Mouse (Mus musculus) olfactory bulb, adult 2 months (tissue): Measurements from ENCODE around the gene Npy2r. TPM values are rescaled to one million over a fixed set of nuclear protein-coding genes. Genes with fewer than 3 reads are reported as not detected.

Experiments
- H3K27ac ChIP-seq: fragments of 200-500 bp; 2 replicates; pipeline ENCODE4 v1.5.1; 2012; ENCODE audit warnings: low read depth, low read length; ENCODE audit not compliant: insufficient read depth
- H3K4me1 ChIP-seq: fragments of 200-500 bp; 2 replicates; pipeline ENCODE4 v1.6.1; 2012; ENCODE audit warnings: low read length; ENCODE audit not compliant: control insufficient read depth, insufficient read depth
- H3K4me3 ChIP-seq: fragments of 200-500 bp; 2 replicates; pipeline ENCODE4 v1.5.1; 2012; ENCODE audit warnings: mild to moderate bottlenecking, low read depth, low read length, moderate library complexity; ENCODE audit not compliant: insufficient read depth
- CTCF ChIP-seq: fragments of 200-500 bp; IDR thresholded peaks from 2 replicates; pipeline ENCODE4 v1.5.1; 2012; ENCODE audit warnings: low read depth, mild to moderate bottlenecking, low read length, moderate library complexity; ENCODE audit not compliant: insufficient read depth
- POLR2A ChIP-seq: fragments of 200-500 bp; IDR thresholded peaks from 2 replicates; pipeline ENCODE4 v1.6.1; 2012; ENCODE audit warnings: mild to moderate bottlenecking, low read depth, low read length, moderate library complexity; ENCODE audit not compliant: insufficient read depth
- WGBS: fragments of 180-500 bp; shearing (Covaris S2); methylation state at CpG from one replicate; pipeline ENCODE4 v1.1.7; 2018; 5-methylcytosine and 5-hydroxymethylcytosine counted together
- polyA plus RNA-seq: library from polyadenylated mRNA; stranded (reverse); fragments of >200 nt; gene quantifications from 2 replicates; pipeline ENCODE4 v1.2.4, GENCODE M21; 2012; ENCODE audit warnings: low replicate concordance; ENCODE audit not compliant: missing spikeins, insufficient read depth, insufficient read length

The Npy2r gene
- polyA plus RNA-seq, result not detected in 2 replicates

DNA sequence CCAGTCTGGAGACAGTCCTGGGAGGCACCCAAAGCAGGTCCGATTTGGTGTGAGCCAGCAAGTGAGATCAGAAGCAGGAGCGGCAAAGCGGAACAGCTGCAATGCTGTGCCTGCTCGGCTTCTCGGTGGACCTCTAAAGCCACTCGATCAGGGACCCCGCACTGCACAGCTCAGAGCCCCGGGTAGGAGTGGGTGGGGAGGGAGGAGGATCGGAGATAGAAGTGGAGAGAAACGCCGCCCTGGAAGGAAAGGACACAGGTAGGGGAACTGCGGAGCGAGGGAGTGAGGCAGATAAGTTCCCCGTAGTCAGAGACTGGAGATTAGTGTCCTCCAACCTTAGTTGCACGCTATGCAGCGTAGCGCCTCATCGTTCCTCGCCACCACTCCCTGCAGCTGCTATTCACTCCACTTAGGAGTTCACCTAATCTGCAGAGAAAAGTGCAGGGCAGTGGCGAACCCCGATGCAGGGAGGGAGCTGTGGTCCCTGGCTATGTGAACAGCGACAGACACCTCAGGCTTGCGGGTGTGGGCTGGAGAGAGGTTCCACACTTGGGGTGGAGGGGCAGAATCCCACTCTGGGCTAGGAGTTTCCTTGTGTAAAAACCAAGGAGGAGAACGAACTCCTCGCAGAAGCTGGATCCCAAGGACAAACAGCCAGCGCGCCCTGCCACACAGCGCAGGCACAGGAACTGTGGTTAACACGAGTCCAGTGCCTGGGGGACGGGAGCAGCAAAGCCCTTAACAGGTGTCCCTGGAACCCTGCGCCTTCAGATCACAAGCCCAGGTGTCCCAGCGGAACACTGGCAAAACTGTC lies at the start of gene Npy2r:
Npy2r (minus strand) TSS at position 177 of the 814 bp plus-strand sequence.
- no peak within 1 kb of the TSS for H3K27ac ChIP-seq
- peaks cover 11% of the 10 kb centered on the region for H3K4me1 ChIP-seq
- WGBS, result 2% methylated on average over 32 of the region's 32 CpGs
- TF ChIP-seq POLR2A, result no peak
- TF ChIP-seq CTCF, result no peak
- H3K4me3 ChIP-seq, result peak within 1 kb of the TSS; percentile 47

- 42% methylated on average over 3 of the region's 3 CpGs for WGBS
- TF ChIP-seq POLR2A (no peak), CTCF (no peak)
- no peak overlapping the region for H3K27ac ChIP-seq
- H3K4me3 ChIP-seq, result no peak overlapping the region
- no peaks in the 10 kb centered on the region for H3K4me1 ChIP-seq
Observed at GRCm38 (mm10) chr3:82557786-82558185, 9.9 kb upstream of the Npy2r start.

GRCm38 (mm10) chr3:82556311-82556828 lies 8.5 kb upstream of the Npy2r start:
- H3K4me3 ChIP-seq, result no peak overlapping the region
- TF ChIP-seq POLR2A (no peak), CTCF (no peak)
- H3K27ac ChIP-seq, result no peak overlapping the region
- no peaks in the 10 kb centered on the region for H3K4me1 ChIP-seq
- WGBS, result 86% methylated on average over 2 of the region's 2 CpGs

DNA sequence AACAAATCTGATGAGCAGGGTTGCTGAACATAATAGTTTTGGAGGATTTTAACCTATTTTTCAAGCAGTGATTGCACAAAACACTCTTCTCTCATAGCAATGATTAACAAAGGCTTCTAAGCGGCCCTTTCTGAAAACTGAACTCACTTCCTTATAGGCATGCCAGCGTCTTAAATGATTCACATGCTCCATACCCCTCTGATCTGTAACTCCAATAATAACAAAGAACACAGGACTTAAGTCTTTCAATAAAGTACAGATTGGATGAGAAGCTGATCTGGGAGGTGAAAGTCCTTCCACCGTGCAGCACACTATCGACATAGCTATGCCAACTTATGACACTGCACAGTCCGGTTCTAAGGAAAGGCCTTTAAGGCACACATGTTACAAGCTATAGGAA lies 2.0 kb upstream of the Npy2r start:
- Histone ChIP-seq H3K27ac (no peak overlapping the region), H3K4me1 (peaks cover 11% of the 10 kb centered on the region), H3K4me3 (no peak overlapping the region)
- 95% methylated on average over 5 of the region's 5 CpGs for WGBS
- no peak for TF ChIP-seq CTCF
- TF ChIP-seq POLR2A, result no peak

DNA sequence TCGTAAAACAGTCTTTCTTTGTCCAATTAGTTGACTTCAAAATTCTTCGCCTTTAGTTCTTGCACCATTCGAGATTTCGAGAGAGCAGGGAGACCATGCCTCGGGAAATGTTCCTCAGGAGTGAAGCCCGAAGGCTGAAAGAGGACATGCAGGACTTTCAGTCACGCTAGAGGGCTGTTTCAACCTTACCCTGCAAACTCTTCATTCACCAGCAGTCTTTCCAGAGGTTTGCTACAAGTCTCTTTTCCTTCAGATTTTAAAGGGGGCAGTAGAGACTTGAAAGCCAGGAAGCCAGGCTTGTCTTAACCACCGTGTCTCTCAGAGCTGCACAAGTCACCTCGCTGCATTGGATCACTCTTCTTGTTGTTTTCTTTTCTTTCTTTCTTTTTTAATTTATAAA lies 869 bp upstream of the Npy2r start:
- 6% methylated on average over 9 of the region's 9 CpGs for WGBS
- TF ChIP-seq CTCF, result no peak
- no peak for TF ChIP-seq POLR2A
- peaks cover 11% of the 10 kb centered on the region for H3K4me1 ChIP-seq
- H3K27ac ChIP-seq, result no peak overlapping the region
- H3K4me3 ChIP-seq, result peak overlapping the region; percentile 47

GRCm38 (mm10) chr3:82541449-82541848 lies 6.4 kb downstream of the Npy2r start:
- no peak for TF ChIP-seq CTCF
- TF ChIP-seq POLR2A, result no peak
- no peak overlapping the region for H3K27ac ChIP-seq
- WGBS, result 92% methylated on average over 2 of the region's 2 CpGs
- no peak overlapping the region for H3K4me3 ChIP-seq
- H3K4me1 ChIP-seq, result no peaks in the 10 kb centered on the region

DNA sequence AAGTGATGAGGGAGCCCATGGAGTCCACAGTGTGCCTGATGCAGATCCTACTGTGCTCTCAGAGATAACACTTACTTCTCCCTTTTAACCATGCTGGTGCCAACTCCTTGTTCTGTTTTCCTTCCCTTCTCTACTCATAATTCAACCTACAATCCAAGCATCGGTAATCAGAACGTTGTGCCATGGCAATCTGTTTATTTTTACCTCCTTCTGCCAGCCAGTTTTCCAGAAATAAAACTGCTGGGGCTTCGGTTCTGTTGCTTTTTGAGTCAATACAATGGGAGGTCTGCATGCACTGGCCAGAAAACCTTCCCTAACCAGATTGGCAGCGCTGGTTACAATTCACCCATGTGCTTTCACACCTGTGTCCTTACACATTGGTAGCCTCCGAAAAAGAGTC lies 7.9 kb downstream of the Npy2r start:
- 70% methylated on average over 5 of the region's 5 CpGs for WGBS
- H3K4me3 ChIP-seq, result no peak overlapping the region
- TF ChIP-seq POLR2A (no peak), CTCF (no peak)
- no peaks in the 10 kb centered on the region for H3K4me1 ChIP-seq
- no peak overlapping the region for H3K27ac ChIP-seq

DNA sequence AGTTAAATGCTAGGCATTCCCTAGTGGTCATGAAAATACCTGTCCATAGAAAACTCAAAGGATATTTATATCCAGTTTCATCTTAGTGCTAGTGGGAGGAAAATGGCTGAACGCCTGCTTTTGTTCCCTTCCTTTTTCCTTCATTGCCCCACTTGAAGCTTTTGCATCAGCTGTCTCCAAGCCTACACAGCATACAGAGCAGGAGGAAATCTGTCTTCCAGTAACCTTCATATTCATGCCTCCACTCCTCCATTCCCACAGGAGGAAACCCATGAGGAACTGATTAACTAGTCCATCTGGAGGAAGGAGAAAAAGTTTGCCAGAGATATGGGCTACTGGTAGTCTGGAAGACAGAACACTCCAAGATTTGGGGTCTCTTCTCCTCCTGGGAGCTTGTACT lies 23.1 kb downstream of the Npy2r start:
- no peak overlapping the region for H3K4me3 ChIP-seq
- TF ChIP-seq POLR2A (no peak), CTCF (no peak)
- 88% methylated on average over 1 of the region's 1 CpGs for WGBS

DNA sequence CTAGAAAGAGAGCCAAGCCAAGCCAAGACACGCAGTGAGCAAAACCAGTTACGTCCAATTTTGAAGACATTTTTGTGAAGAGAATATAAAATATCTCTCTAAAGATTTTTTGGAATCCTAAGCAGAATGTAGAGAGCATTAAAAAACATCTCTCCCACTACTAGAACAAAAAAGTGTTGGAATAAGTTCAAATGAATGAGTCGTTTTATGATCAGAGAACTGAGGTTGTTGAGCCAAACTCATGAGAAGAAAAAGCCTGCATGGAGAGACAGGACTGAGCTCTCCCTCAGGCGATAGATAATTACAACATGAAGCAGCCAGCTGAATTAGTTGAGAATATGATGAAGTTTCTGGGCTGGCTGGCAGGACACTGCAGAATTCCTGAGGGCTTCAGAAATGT lies 49.9 kb downstream of the Npy2r start:
- 62% methylated on average over 4 of the region's 4 CpGs for WGBS
- Histone ChIP-seq H3K4me3 (no peak overlapping the region), H3K27ac (no peak overlapping the region), H3K4me1 (no peaks in the 10 kb centered on the region)
- TF ChIP-seq POLR2A, result no peak
- no peak for TF ChIP-seq CTCF

More for the DNA sequence above, 23.1 kb downstream of the Npy2r start:
- H3K27ac ChIP-seq, result no peak overlapping the region
- no peaks in the 10 kb centered on the region for H3K4me1 ChIP-seq

Other genes with a start within 250 kb of the Npy2r start
- 65.6 TPM in 1 of 2 replicates, not detected in the other for gene Map9, start 190.0 kb downstream of the Npy2r start, polyA plus RNA-seq